Mouse (Mus musculus) urinary bladder, postnatal 4 days (tissue): ENCODE measurements at regions not wholly inside any gene's neighbourhood (a gene's known extent, or its start where the extent isn't known, plus 50 kb on each side); places are given as distances from the start of the nearest gene placed in this dataset.
A peak's percentile ranks its signal among the peaks of the same experiment; 100 is the strongest.

ENCODE experiments used
- DNase-seq, 2 experiments: peaks; one replicate each; pipeline ENCODE4 v3.0.0; 2021 to 2022; ENCODE audit warnings: low spot score in 2 of 2

- peak; percentile 24 to 93 for DNase-seq
These were observed 179.1 kb upstream of the Arhgef26 start for GRCm38 (mm10) chr3:62159031-62159430.

GRCm38 (mm10) chr3:62170647-62171046, 167.5 kb upstream of the Arhgef26 start:
- no peak for DNase-seq

GRCm38 (mm10) chr3:62187807-62188509, 150.2 kb upstream of the Arhgef26 start:
- no peak for DNase-seq

DNA sequence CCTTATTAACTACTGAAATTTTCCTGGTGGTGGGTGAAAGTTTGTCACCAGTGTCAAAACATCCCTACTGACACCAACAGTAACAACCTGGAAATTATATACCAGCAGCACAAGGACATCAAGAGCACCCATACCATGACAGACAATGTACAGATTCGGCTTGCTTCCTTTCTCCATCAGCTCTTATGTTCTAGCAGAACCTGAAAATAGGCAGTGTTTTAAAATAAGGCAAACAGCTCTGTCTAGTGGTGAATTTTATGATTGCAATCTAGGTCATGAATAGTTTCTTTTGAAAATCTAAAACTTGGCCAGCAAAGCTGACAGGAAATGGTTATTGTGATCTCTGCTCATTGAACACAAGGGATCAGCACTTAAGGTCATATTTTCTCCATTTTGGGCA, 145.7 kb upstream of the Arhgef26 start:
- no peak for DNase-seq

DNA sequence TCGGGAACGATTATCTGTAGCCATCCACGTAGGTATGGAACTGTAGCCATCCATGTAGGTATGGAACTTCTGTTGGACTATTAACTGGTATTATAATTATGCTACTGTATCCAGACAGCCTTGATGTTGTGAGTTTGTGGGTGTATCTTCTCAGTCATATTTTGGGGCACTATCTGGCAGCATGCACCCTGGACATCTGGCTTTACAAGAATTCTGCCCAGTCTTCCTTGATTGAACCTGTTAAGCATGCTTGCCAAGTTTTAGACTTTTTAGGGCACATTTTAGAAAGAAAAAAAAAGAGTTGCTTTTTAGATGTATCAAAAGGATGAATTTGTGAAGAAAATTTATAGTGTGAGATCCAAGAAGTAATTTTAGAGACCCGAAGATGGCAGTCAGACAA, 143.7 kb upstream of the Arhgef26 start:
- DNase-seq: no peak

DNA sequence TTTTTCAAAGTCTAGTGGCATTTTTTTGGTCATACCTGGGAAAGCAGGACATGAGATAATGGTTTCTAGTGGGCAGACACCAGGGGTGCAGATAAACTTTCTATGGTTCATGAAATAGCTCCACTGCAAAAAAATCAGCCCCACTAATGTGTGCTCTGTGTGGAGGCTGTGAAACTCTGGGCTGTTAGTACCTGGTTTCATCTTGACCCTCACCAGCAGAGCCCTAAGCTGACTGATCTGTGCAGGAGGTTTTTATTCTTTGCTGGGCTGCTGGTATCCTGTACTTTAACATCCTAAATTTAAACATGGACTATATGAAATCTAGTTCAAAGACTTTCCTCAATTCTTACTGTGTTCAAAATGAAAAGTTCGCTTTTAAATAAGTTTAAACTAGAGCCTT, 141.5 kb upstream of the Arhgef26 start:
- DNase-seq: no peak

GRCm38 (mm10) chr3:62215806-62216205, 122.3 kb upstream of the Arhgef26 start:
- DNase-seq: peak in 1 of 2 experiments; percentile 59

- no peak for DNase-seq
These were observed 120.8 kb upstream of the Arhgef26 start for GRCm38 (mm10) chr3:62217335-62217734.

DNA sequence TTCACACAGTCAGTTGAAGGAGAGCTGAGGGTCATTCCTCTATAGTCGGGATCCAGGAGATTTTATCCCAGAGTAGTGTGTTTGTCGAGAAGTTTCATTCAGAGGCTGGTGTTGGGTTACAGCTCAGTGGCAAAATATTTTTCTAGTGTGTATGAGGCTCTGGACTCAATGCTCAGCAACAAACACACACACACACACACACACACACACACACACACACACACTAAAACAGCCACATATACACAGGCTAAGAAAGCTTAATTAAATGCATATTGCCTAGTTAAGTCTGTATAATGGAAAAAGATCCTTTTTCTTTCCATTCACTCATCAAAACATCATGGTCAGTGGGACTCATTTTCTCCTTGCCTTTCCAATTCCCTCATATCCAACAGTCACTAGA, 110.4 kb upstream of the Arhgef26 start:
- no peak for DNase-seq

- no peak for DNase-seq
These were observed 110.0 kb upstream of the Arhgef26 start for GRCm38 (mm10) chr3:62228156-62228555.

DNA sequence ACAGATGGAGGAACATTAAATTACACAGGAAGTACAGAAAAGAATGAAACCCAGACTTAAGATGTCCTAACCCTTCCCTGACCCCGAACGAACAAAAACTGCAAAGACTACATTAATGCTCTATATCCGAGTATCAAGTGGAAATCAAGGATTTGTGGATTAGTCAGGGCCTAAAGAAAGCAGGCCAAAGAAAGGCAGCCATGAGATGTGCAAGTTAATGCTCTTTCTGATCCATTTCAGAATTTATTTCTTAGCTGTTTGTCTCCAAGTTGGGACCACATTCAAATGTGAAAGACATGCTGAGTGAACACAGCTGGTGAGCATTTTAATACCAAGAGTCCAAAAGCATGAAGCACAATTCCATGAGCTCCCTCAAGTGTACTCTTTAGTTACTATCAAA, 97.1 kb upstream of the Arhgef26 start:
- no peak for DNase-seq

- DNase-seq: no peak
These were observed 66.4 kb upstream of the Arhgef26 start for GRCm38 (mm10) chr3:62271703-62272102.

DNA sequence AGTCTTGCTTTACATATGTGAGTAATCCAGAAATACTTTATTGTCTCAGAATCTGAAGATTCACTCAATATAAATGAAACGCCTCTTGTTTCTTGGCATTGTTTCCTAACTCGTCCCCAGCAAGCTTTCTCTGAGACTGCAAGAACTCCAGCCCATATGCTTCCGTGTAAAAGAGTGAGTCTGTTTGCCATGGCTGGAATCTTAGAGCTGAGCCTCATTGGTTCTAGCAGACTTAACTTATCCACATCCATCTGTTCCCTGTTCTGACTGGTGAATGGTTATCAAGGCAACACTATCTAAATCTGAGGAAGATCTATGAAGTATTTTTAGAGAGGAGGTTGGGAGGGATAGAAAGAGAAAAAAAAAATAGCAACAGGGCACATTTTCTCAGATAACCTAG, 59.9 kb upstream of the Arhgef26 start:
- no peak for DNase-seq

GRCm38 (mm10) chr3:62280960-62281359, 57.2 kb upstream of the Arhgef26 start:
- DNase-seq: no peak
